Mouse (Mus musculus): ENCODE results near the gene Fcer2a. TPM values are rescaled to one million over a fixed set of nuclear protein-coding genes. Genes with fewer than 3 reads are reported as not detected.

The Fcer2a gene
- 0.22 and 0.38 TPM in 2 replicates for polyA plus RNA-seq (2016; fragmentation: Nextera tagmentation; extraction: Ambion mirVana)

- no peaks in the 10 kb centered on the region for H3K36me3 ChIP-seq (replicated peaks)
- H3K4me1 ChIP-seq, result no peaks in the 10 kb centered on the region
- H3K9me3 ChIP-seq, result peaks cover 3% of the 10 kb centered on the region
- WGBS, result 87% methylated on average over 3 of the region's 3 CpGs
- no peaks in the 10 kb centered on the region for H3K27me3 ChIP-seq (ENCODE audit: poor library complexity, severe bottlenecking)
- H3K27ac ChIP-seq, result no peak within 1 kb of the TSS
- no peak for DNase-seq (ENCODE audit: extremely low spot score, low spot score)
- H3K4me3 ChIP-seq, result no peak within 1 kb of the TSS
These were observed at the start of gene Fcer2a for GRCm38 (mm10) chr8:3694121-3694520. Gene Fcer2a, minus strand, starts transcription at chr8:3694175.

- H3K4me1 ChIP-seq, result no peaks in the 10 kb centered on the region
- H3K9me3 ChIP-seq, result peaks cover 4% of the 10 kb centered on the region; the same call in 1 of the 2 replicates
- WGBS, result 94% methylated on average over 2 of the region's 2 CpGs
These were observed 43.0 kb upstream of the Fcer2a start for GRCm38 (mm10) chr8:3736947-3737346.

GRCm38 (mm10) chr8:3735599-3735998, 41.6 kb upstream of the Fcer2a start:
- WGBS, result 88% methylated on average over 2 of the region's 2 CpGs
- Histone ChIP-seq H3K9me3 (peaks cover 4% of the 10 kb centered on the region; the same call in 1 of the 2 replicates), H3K36me3 (replicated peaks) (no peaks in the 10 kb centered on the region), H3K27ac (no peak overlapping the region), H3K4me3 (no peak overlapping the region), H3K4me1 (no peaks in the 10 kb centered on the region), H3K27me3 (ENCODE audit: poor library complexity, severe bottlenecking) (no peaks in the 10 kb centered on the region)
- no peak for DNase-seq (ENCODE audit: extremely low spot score, low spot score)

More at GRCm38 (mm10) chr8:3736947-3737346, 43.0 kb upstream of the Fcer2a start:
- Histone ChIP-seq H3K27ac (no peak overlapping the region), H3K36me3 (replicated peaks) (no peaks in the 10 kb centered on the region), H3K4me3 (no peak overlapping the region), H3K27me3 (ENCODE audit: poor library complexity, severe bottlenecking) (no peaks in the 10 kb centered on the region)
- DNase-seq (ENCODE audit: extremely low spot score, low spot score), result no peak

- Histone ChIP-seq H3K27ac (no peak overlapping the region), H3K27me3 (ENCODE audit: poor library complexity, severe bottlenecking) (no peaks in the 10 kb centered on the region), H3K4me1 (no peaks in the 10 kb centered on the region), H3K36me3 (replicated peaks) (no peaks in the 10 kb centered on the region), H3K4me3 (no peak overlapping the region), H3K9me3 (no peaks in the 10 kb centered on the region)
- 50% methylated on average over 1 of the region's 1 CpGs for WGBS
- no peak for DNase-seq (ENCODE audit: extremely low spot score, low spot score)
These were observed 40.1 kb upstream of the Fcer2a start for GRCm38 (mm10) chr8:3734084-3734483.

DNA sequence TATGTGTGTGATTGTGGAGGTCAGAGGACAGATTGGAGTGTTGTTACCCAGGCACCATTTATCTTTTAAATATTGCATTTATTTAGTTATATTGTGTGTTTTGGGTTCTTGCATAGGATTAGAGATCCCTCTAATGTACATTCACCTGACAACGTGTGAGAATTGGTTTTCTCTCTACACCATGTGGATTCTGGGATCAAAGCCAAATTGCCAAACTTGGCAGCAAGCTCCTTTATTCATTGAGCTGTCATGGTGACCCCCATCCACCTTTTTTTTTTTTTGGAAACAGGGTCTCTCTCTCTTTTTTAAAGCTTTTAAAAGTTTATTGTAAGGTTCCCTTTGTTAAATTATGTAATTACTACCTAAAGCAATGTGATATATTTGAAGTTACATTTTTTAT, 27.1 kb upstream of the Fcer2a start:
- no peak for DNase-seq (ENCODE audit: extremely low spot score, low spot score)
- Histone ChIP-seq H3K27me3 (ENCODE audit: poor library complexity, severe bottlenecking) (no peaks in the 10 kb centered on the region), H3K4me1 (0 out of 2 replicates have a peak, but pooled peaks cover 3% of the 10 kb centered on the region), H3K4me3 (no peak overlapping the region), H3K9me3 (0 out of 2 replicates have a peak, but pooled peaks cover 3% of the 10 kb centered on the region), H3K36me3 (replicated peaks) (no peaks in the 10 kb centered on the region), H3K27ac (no peak overlapping the region)
- WGBS, result 64% methylated on average over 1 of the region's 1 CpGs

DNA sequence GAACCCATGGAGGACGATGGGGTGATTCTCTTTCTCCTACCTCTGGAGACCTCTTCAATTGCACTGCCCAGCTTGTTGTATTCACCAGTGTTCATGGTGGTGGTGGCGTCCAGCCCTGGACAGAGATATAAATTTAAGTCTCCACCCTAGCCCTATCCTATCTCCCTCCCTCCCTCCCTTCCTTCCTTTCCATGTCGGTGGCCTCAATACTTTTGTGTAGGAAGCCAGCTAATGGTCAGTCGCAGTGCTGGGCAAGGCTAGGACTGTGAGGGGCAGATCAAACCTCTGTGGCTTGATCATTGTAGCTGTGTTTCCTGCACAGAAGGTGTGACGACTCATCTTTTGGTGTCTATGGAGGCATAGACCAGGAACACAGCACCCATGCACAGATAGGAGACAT, 26.6 kb upstream of the Fcer2a start, which contains the start of gene Clec4g:
Gene Clec4g (minus strand): TSS at position 101 of the 400 bp plus-strand sequence.
- no peak within 1 kb of the TSS for H3K27ac ChIP-seq
- WGBS, result 80% methylated on average over 5 of the region's 5 CpGs
- H3K9me3 ChIP-seq, result 0 out of 2 replicates have a peak, but pooled peaks cover 3% of the 10 kb centered on the region
- H3K27me3 ChIP-seq (ENCODE audit: poor library complexity, severe bottlenecking), result no peaks in the 10 kb centered on the region
- no peaks in the 10 kb centered on the region for H3K36me3 ChIP-seq (replicated peaks)
- DNase-seq (ENCODE audit: extremely low spot score, low spot score), result no peak
- H3K4me1 ChIP-seq, result 0 out of 2 replicates have a peak, but pooled peaks cover 3% of the 10 kb centered on the region
- no peak within 1 kb of the TSS for H3K4me3 ChIP-seq

DNA sequence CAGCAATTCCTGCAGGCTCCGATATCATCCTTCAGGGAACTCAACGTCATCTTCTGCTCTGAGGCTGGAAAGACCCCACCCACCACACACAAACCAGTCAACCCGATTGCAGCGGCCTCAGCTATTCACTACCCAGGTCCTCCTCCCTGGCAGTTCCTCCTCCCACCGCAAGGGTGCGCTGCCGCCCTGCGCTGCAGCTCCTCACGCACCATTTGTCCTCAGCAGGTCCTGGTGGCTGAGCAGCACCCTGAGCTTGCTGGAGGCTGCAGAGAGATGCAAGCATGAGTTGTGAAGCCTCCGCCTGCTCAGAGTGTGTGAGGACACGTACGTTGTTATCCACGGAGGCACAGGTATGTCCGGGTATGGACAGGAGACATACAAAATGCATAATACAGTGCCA, 24.6 kb upstream of the Fcer2a start:
- WGBS, result 17% methylated on average over 14 of the region's 14 CpGs
- Histone ChIP-seq H3K36me3 (replicated peaks) (no peaks in the 10 kb centered on the region), H3K4me1 (0 out of 2 replicates have a peak, but pooled peaks cover 3% of the 10 kb centered on the region), H3K4me3 (no peak overlapping the region), H3K27ac (no peak overlapping the region), H3K9me3 (0 out of 2 replicates have a peak, but pooled peaks cover 3% of the 10 kb centered on the region), H3K27me3 (ENCODE audit: poor library complexity, severe bottlenecking) (no peaks in the 10 kb centered on the region)
- peak; percentile 65 for DNase-seq (ENCODE audit: extremely low spot score, low spot score)

- Histone ChIP-seq H3K9me3 (0 out of 2 replicates have a peak, but pooled peaks cover 3% of the 10 kb centered on the region), H3K4me1 (0 out of 2 replicates have a peak, but pooled peaks cover 3% of the 10 kb centered on the region), H3K36me3 (replicated peaks) (no peaks in the 10 kb centered on the region), H3K4me3 (no peak overlapping the region), H3K27me3 (ENCODE audit: poor library complexity, severe bottlenecking) (no peaks in the 10 kb centered on the region), H3K27ac (no peak overlapping the region)
- WGBS, result 86% methylated on average over 12 of the region's 12 CpGs
- no peak for DNase-seq (ENCODE audit: extremely low spot score, low spot score)
These were observed 23.5 kb upstream of the Fcer2a start for GRCm38 (mm10) chr8:3717321-3717954.

- Histone ChIP-seq H3K27ac (no peak overlapping the region), H3K9me3 (0 out of 2 replicates have a peak, but pooled peaks cover 5% of the 10 kb centered on the region), H3K4me3 (no peak overlapping the region), H3K36me3 (replicated peaks) (no peaks in the 10 kb centered on the region), H3K4me1 (no peaks in the 10 kb centered on the region), H3K27me3 (ENCODE audit: poor library complexity, severe bottlenecking) (no peaks in the 10 kb centered on the region)
- WGBS, result 67% methylated on average over 2 of the region's 2 CpGs
- DNase-seq (ENCODE audit: extremely low spot score, low spot score), result no peak
These were observed 17.7 kb upstream of the Fcer2a start for GRCm38 (mm10) chr8:3711646-3712045.

DNA sequence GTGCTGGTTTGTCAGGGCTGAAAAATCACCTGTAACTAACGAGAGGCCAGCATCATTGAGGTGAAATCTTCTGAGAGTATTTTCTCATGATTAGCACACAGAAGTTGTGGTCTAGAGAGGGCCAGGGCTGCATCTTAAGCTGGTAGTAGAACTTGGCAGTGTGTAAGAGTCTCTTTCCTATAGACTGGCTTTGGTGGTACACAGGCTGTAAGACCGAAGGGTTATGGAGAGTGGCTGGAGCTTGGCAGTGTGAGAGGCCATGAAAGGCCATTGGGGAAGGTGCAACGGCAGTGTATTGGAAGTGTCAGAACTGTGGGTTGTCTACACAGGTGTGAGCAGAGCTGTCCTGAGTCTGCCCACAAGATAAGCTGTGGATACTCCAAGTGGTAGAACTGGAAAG, 16.3 kb upstream of the Fcer2a start:
- H3K4me3 ChIP-seq, result no peak overlapping the region
- 87% methylated on average over 3 of the region's 3 CpGs for WGBS
- no peak for DNase-seq (ENCODE audit: extremely low spot score, low spot score)
- H3K4me1 ChIP-seq, result no peaks in the 10 kb centered on the region
- no peaks in the 10 kb centered on the region for H3K27me3 ChIP-seq (ENCODE audit: poor library complexity, severe bottlenecking)
- no peak overlapping the region for H3K27ac ChIP-seq
- H3K36me3 ChIP-seq (replicated peaks), result no peaks in the 10 kb centered on the region
- H3K9me3 ChIP-seq, result 0 out of 2 replicates have a peak, but pooled peaks cover 5% of the 10 kb centered on the region

DNA sequence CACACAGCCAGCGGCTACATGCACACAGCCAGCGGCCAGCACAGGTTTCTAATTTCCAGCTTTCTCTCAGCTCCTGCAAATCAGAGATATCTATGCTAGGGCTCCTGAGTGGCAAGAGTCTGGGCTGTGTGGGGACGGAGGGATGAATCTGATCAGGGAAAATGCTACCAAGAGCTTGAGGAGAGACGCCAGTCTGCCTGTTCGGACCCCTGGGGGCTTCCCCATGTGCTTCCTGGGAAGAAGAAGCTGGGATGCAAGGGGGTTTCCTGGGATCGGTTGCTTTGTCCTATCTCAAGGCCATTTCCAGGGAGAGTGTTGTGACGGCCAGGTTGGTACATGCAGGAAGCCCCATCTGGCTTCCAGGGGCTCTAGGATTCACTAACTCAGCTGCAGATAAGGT, 13.6 kb upstream of the Fcer2a start:
- WGBS, result 81% methylated on average over 7 of the region's 7 CpGs
- Histone ChIP-seq H3K27ac (no peak overlapping the region), H3K27me3 (ENCODE audit: poor library complexity, severe bottlenecking) (no peaks in the 10 kb centered on the region), H3K4me3 (no peak overlapping the region), H3K4me1 (no peaks in the 10 kb centered on the region), H3K36me3 (replicated peaks) (no peaks in the 10 kb centered on the region), H3K9me3 (0 out of 2 replicates have a peak, but pooled peaks cover 5% of the 10 kb centered on the region)
- DNase-seq (ENCODE audit: extremely low spot score, low spot score), result no peak

DNA sequence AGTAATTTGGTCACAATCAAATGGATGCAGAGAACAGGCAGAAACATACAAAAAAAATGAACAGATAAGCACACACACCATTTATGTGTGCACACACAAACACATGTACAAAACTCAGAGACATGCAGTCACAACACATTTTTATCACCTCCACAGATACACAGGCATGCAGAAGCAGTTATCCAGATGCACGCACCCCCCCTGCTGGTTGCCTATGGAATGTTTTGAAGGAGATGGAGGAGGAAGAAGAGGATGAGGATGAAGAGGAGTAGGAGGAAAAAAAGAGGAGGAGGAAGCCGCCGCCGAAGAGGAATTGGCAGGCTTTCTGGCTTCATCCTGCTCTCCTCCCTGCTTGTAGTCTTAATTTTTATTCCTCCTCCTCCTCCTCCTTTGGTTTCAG, 11.7 kb upstream of the Fcer2a start:
- no peak for DNase-seq (ENCODE audit: extremely low spot score, low spot score)
- no peaks in the 10 kb centered on the region for H3K36me3 ChIP-seq (replicated peaks)
- 59% methylated on average over 4 of the region's 4 CpGs for WGBS
- H3K27ac ChIP-seq, result no peak overlapping the region
- H3K9me3 ChIP-seq, result 0 out of 2 replicates have a peak, but pooled peaks cover 5% of the 10 kb centered on the region
- H3K27me3 ChIP-seq (ENCODE audit: poor library complexity, severe bottlenecking), result no peaks in the 10 kb centered on the region
- H3K4me1 ChIP-seq, result no peaks in the 10 kb centered on the region
- no peak overlapping the region for H3K4me3 ChIP-seq

GRCm38 (mm10) chr8:3701491-3701890, 7.5 kb upstream of the Fcer2a start:
- no peak for DNase-seq (ENCODE audit: extremely low spot score, low spot score)
- H3K27ac ChIP-seq, result no peak overlapping the region
- H3K27me3 ChIP-seq (ENCODE audit: poor library complexity, severe bottlenecking), result no peaks in the 10 kb centered on the region
- H3K4me3 ChIP-seq, result no peak overlapping the region
- no peaks in the 10 kb centered on the region; the same call in 1 of the 2 replicates for H3K9me3 ChIP-seq
- WGBS, result 90% methylated on average over 1 of the region's 1 CpGs
- H3K36me3 ChIP-seq (replicated peaks), result no peaks in the 10 kb centered on the region
- H3K4me1 ChIP-seq, result no peaks in the 10 kb centered on the region

Data from forebrain, embryonic 10.5 days (tissue).